Mouse (Mus musculus) intestine, embryonic 14.5 days (tissue): ENCODE measurements around the gene Depdc5. TPM values are rescaled to one million over a fixed set of nuclear protein-coding genes. Genes with fewer than 3 reads are reported as not detected.
"Not testable (repeated sequence)": the region's sequence is repeated elsewhere in the genome, so short reads cannot be mapped to it uniquely, and the experiment has no call there.

Experiments used
- ATAC-seq: fragments of 200-750 bp; cut with Nextera tagmentation; replicated peaks from 2 replicates; pipeline ENCODE4 v1.8.0; 2017; ENCODE audit warnings: low read depth, moderate number of reproducible peaks, moderate TSS enrichment, moderate library complexity; ENCODE audit not compliant: low FRiP score, low TSS enrichment
- DNase-seq: peaks from one replicate; pipeline ENCODE4 v3.0.0-alpha.2; 2018; ENCODE audit warnings: low spot score
- H3K27ac ChIP-seq: fragments of 300-500 bp; sonication (generic); 2 replicates; pipeline ENCODE4 v1.5.1; 2014; ENCODE audit warnings: low read depth, mild to moderate bottlenecking, control low read depth
- H3K27me3 ChIP-seq: fragments of 300-500 bp; sonication (generic); replicated peaks from 2 replicates; pipeline ENCODE4 v1.6.1; 2014; ENCODE audit warnings: low read length, control low read depth; ENCODE audit not compliant: control insufficient read depth, insufficient read depth
- H3K36me3 ChIP-seq: fragments of 300-500 bp; sonication (generic); 2 replicates; pipeline ENCODE4 v1.6.1; 2014; ENCODE audit warnings: low read length, control low read depth; ENCODE audit not compliant: control insufficient read depth, insufficient read depth
- H3K4me1 ChIP-seq: fragments of 300-500 bp; sonication (generic); replicated peaks from 2 replicates; pipeline ENCODE4 v1.6.1; 2014; ENCODE audit warnings: low read length, control low read depth, mixed read lengths; ENCODE audit not compliant: control insufficient read depth, insufficient read depth
- H3K4me2 ChIP-seq: fragments of 300-500 bp; sonication (generic); 2 replicates; pipeline ENCODE4 v1.6.1; 2014; ENCODE audit warnings: low read length
- H3K4me3 ChIP-seq: fragments of 300-500 bp; sonication (generic); 2 replicates; pipeline ENCODE4 v1.5.1; 2014; ENCODE audit warnings: low read depth, low read length, control low read depth, mixed read lengths
- H3K9ac ChIP-seq: fragments of 300-500 bp; sonication (generic); 2 replicates; pipeline ENCODE4 v1.6.1; 2014; ENCODE audit warnings: mild to moderate bottlenecking, low read length
- H3K9me3 ChIP-seq: fragments of 300-500 bp; sonication (generic); 2 replicates; pipeline ENCODE4 v1.6.1; 2016; ENCODE audit warnings: low read length, control low read depth; ENCODE audit not compliant: control insufficient read depth
- WGBS: fragments of 180-500 bp; shearing (Covaris S2); extraction: QIAGEN DNeasy Blood & Tissue Kit; methylation state at CpG from one replicate; pipeline ENCODE4 v1.1.7; 2014; 5-methylcytosine and 5-hydroxymethylcytosine counted together
- polyA plus RNA-seq: library from polyadenylated mRNA; unstranded; fragments of >200 nt; fragmentation: Nextera tagmentation; extraction: Ambion mirVana; gene quantifications from 2 replicates; pipeline ENCODE4 v1.2.1, GENCODE M21; 2014

The Depdc5 gene
- polyA plus RNA-seq, 1 experiment from 2014 or later, result 24.6 TPM

DNA sequence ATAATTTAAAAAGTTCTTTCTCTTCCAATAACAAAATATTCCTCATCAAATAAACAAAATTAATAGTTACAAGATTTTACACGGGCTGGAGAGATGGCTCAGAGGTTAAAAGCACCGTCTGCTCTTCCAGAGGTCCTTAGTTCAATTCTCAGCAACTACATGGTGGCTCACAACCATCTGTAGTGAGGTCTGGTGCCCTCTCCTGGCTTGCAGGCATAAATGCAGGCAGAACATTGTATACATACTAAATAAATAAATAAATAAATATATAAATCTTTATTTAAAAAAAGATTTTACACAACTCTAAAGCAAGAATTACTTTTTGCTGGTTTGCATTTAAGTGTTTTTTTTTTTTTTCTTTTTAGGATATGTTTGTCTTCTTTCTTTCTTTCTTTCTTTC, 23.5 kb upstream of the Depdc5 start:
- 94% methylated on average over 2 of the region's 2 CpGs for WGBS
- H3K4me3 ChIP-seq, result no peak overlapping the region
- peaks cover 82% of the 10 kb centered on the region for H3K36me3 ChIP-seq
- no peak overlapping the region for H3K27ac ChIP-seq
- H3K9ac ChIP-seq, result no peak overlapping the region
- no peaks in the 10 kb centered on the region for H3K9me3 ChIP-seq
- H3K4me2 ChIP-seq, result no peak overlapping the region
- no peaks in the 10 kb centered on the region for H3K4me1 ChIP-seq
- ATAC-seq (no peak), DNase-seq (no peak)
- H3K27me3 ChIP-seq, result no peaks in the 10 kb centered on the region

DNA sequence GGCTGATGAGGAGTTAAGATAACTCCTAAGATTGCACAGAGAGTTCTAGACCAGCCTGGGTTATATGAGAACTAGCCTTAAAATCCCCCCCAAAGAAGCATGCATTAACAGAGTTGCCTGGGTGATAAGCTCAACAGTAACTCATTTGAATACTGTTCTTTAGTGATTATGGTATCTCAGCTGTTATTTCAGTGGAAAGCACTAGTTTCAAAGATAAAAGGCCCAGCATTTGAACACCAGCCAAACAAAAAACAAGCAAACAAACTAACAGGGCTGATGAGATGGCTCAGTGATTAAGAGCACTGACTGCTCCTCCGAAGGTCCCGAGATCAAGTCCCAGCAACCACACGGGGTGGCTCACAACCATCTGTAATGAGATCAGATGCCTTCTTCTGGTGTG, 14.3 kb upstream of the Depdc5 start:
- peaks cover 21% of the 10 kb centered on the region for H3K36me3 ChIP-seq
- DNase-seq, result no peak
- H3K9me3 ChIP-seq, result no peaks in the 10 kb centered on the region
- H3K4me1 ChIP-seq, result peaks cover 19% of the 10 kb centered on the region
- no peak overlapping the region for H3K4me3 ChIP-seq
- WGBS, result over 99% methylated on average over 3 of the region's 3 CpGs
- H3K4me2 ChIP-seq, result no peak overlapping the region
- H3K27ac ChIP-seq, result no peak overlapping the region
- no peak for ATAC-seq
- no peaks in the 10 kb centered on the region for H3K27me3 ChIP-seq
- H3K9ac ChIP-seq, result no peak overlapping the region

DNA sequence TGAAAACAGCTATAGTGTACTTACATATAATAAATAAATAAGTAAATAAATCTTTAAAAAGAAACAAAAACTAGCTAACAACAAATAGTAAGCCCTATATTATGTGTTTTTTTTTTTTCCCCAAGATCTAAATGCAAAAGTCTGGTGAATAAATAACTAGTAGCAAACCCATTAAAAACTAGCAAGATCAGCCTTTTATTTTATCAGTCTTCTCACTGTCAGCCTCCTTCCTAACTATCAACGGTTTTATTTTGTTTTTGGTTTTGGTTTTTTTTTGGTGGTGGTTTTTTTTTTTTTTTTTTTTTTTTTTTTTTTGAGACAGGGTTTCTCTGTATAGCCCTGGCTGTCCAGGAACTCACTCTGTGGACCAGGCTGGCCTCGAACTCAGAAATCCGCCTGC, 13.9 kb upstream of the Depdc5 start:
- not testable (repeated sequence) for ATAC-seq, H3K27ac ChIP-seq, H3K4me2 ChIP-seq, H3K27me3 ChIP-seq, DNase-seq, H3K4me3 ChIP-seq, H3K9me3 ChIP-seq, H3K9ac ChIP-seq
- WGBS, result 92% methylated on average over 3 of the region's 3 CpGs
- Histone ChIP-seq H3K36me3 (peaks cover 21% of the 10 kb centered on the region), H3K4me1 (peaks cover 22% of the 10 kb centered on the region)

DNA sequence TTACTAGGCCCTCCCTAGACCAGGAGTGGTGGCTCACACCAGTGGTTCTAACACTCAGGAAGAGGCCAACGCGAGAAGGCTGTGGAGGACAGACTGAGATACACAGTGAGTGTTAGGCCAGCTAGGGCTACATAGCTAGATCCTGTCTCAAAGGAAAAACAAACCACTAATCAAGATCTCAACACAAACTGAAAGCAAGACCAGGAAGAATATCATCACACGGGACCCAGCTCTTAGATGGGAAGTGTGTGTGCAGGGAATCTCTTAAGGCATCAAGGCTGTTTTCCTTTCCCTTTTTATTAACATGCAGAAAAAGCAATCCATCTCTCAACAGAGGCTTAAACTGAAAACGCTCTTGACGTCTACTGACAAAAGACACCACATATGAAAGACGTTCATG, 11.5 kb upstream of the Depdc5 start:
- H3K4me1 ChIP-seq, result peaks cover 23% of the 10 kb centered on the region
- no peaks in the 10 kb centered on the region for H3K27me3 ChIP-seq
- H3K36me3 ChIP-seq, result peaks cover 8% of the 10 kb centered on the region; the same call in 1 of the 2 replicates
- ATAC-seq (no peak), DNase-seq (no peak)
- H3K9ac ChIP-seq, result peak overlapping the region; percentile 30; the same call in 1 of the 2 replicates
- H3K9me3 ChIP-seq, result no peaks in the 10 kb centered on the region
- H3K4me2 ChIP-seq, result peak overlapping the region; percentile 86
- WGBS, result 42% methylated on average over 6 of the region's 6 CpGs
- no peak overlapping the region for H3K27ac ChIP-seq
- peak overlapping the region; percentile 21 for H3K4me3 ChIP-seq

DNA sequence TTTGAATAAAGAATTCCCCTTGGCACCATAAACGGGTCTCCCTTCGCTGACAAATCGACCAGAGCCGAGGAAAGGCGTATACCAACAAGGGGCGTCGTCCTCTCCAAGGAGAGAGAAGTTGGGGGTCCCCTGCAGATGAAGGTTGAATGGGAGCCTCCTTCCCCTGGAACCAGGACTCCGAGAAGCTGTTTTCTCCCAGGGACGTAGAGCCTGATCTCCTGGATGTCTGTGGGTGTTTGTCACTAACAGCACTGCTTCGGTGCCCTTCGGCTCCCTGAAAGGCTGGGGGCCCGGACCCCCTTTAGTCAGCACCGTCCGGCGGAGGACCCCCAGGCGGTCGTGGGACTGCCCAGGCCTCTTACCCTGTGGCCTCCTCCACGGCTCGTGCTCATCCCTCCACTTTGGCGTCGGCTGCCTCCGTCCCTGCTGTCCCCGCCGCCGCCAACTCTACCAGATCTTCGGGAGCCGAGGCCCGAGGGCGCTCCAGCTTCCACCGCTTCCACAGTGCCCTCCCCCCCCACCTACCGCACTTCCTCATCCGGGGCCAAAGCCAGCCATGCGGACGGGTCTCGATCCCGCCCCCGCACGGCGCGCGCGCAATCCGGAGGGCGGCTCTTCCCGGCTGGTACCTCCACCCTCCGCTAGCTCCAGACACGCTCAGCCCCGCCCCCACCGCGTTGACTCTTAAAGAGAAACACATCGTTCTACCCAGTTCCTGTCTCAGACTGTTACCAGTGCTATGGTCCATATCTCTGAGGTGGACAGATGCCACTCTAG, 9.6 kb upstream of the Depdc5 start, which contains the start of gene Prr14l:
Gene Prr14l, minus strand, starts transcription at position 526 of the 777 bp plus-strand sequence.
- peaks cover 23% of the 10 kb centered on the region for H3K4me1 ChIP-seq
- no peaks in the 10 kb centered on the region for H3K27me3 ChIP-seq
- H3K36me3 ChIP-seq, result peaks cover 7% of the 10 kb centered on the region; the same call in 1 of the 2 replicates
- peak within 1 kb of the TSS; percentile 94 for H3K9ac ChIP-seq
- peak; percentile 100 for DNase-seq
- no peaks in the 10 kb centered on the region for H3K9me3 ChIP-seq
- H3K4me2 ChIP-seq, result peak within 1 kb of the TSS; percentile 86
- H3K27ac ChIP-seq, result peak within 1 kb of the TSS; percentile 77
- peak within 1 kb of the TSS; percentile 76 for H3K4me3 ChIP-seq
- ATAC-seq, result peak; percentile 98
- WGBS, result under 1% methylated on average over 51 of the region's 51 CpGs

DNA sequence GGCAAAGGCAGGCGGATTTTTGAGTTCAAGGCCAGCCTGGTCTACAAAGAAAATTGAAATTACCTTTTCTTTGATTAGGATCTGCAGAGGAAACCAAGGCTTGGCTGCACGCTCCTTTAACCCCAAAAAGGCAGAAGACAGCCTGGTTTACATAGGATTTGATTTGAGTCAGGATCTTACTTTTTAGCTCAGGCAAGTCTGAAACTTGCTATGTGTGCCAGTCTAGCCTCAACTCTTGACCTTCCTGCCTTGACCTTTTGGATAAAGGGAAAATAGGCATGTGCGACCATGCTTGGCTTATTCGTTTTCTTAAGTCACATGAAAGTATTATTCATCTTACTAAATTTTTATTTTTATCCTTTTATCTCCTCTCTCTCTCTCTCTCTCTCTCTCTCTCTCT, 8.7 kb upstream of the Depdc5 start:
- Histone ChIP-seq H3K9ac (no peak overlapping the region), H3K4me3 (no peak overlapping the region), H3K27ac (no peak overlapping the region; the same call in 1 of the 2 replicates), H3K9me3 (no peaks in the 10 kb centered on the region), H3K4me2 (no peak overlapping the region), H3K4me1 (peaks cover 23% of the 10 kb centered on the region), H3K27me3 (no peaks in the 10 kb centered on the region), H3K36me3 (peaks cover 7% of the 10 kb centered on the region; the same call in 1 of the 2 replicates)
- ATAC-seq (no peak), DNase-seq (no peak)
- WGBS, result 86% methylated on average over 4 of the region's 4 CpGs

DNA sequence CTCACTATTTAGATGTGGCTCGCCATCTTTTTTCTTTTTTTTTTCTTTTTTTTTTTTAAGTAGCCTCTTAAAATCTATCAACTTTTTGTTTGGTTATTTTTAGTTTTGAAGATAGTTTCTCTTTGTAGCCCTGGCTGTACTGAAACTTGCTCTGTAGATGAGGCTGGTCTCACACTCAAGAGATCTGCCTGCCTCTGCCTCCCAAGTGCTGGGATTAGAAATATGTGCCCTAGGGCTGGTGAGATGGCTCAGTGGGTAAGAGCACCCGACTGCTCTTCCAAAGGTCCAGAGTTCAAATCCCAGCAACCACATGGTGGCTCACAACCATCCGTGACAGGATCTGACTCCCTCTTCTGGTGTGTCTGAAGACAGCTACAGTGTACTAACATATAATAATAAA, 8.2 kb upstream of the Depdc5 start:
- ATAC-seq, DNase-seq, H3K27ac ChIP-seq, H3K27me3 ChIP-seq, H3K9me3 ChIP-seq, H3K4me3 ChIP-seq, H3K36me3 ChIP-seq, H3K4me2 ChIP-seq, H3K9ac ChIP-seq: not testable (repeated sequence)
- 93% methylated on average over 2 of the region's 3 CpGs for WGBS
- H3K4me1 ChIP-seq, result peaks cover 23% of the 10 kb centered on the region

DNA sequence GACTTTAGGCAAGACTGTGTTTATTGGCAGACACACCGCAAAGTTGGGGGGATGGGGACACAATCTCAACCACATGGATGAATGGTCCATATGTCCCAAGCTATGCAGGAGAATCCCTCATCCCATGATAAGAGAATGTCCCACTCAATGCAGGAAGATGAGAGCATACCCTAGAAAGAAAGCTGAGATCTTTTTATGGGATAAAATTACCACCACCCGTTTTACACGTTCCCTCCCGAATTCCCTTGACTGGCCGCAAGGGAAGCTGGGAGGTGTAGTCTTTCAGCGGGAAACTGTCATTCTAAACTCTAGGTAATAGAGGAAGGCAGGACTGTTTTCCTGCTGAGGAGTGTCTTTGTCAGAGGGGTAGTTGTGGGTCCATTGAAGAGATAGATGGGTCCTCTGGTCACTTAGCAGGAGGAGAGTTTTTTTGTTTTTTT, 5.7 kb upstream of the Depdc5 start:
- no peaks in the 10 kb centered on the region for H3K27me3 ChIP-seq
- no peaks in the 10 kb centered on the region for H3K9me3 ChIP-seq
- peak; percentile 60 for DNase-seq
- H3K4me3 ChIP-seq, result peak overlapping the region; percentile 42
- ATAC-seq, result no peak
- 0 out of 2 replicates have a peak, but pooled peaks cover 9% of the 10 kb centered on the region for H3K4me1 ChIP-seq
- peak overlapping the region; percentile 31 for H3K9ac ChIP-seq
- no peak overlapping the region; the same call in 1 of the 2 replicates for H3K27ac ChIP-seq
- H3K36me3 ChIP-seq, result no peaks in the 10 kb centered on the region
- H3K4me2 ChIP-seq, result peak overlapping the region; percentile 52
- 4% methylated on average over 6 of the region's 6 CpGs for WGBS

DNA sequence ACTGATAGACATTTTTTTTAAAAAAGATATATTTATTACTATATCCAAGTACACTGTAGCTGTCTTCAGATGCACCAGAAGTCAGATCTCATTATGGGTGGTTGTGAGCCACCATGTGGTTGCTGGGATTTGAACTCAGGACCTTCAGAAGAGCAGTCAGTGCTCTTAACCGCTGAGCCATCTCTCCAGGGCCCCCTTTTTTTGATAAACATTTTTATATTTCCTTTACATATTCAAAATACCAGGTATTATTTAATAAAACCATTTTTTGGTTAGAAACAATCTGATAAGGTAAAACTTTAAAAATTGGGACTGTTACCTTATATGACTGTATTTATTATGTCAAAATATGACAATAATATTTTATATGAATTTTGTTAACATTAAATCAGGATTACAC, 2.4 kb upstream of the Depdc5 start:
- 90% methylated on average over 1 of the region's 1 CpGs for WGBS
- no peak overlapping the region for H3K27ac ChIP-seq

More for the DNA sequence above, 2.4 kb upstream of the Depdc5 start:
- Histone ChIP-seq H3K4me1 (peaks cover 7% of the 10 kb centered on the region), H3K9ac (no peak overlapping the region), H3K9me3 (no peaks in the 10 kb centered on the region), H3K4me3 (no peak overlapping the region), H3K4me2 (no peak overlapping the region), H3K27me3 (no peaks in the 10 kb centered on the region), H3K36me3 (no peaks in the 10 kb centered on the region)
- DNase-seq (no peak), ATAC-seq (no peak)
